Mouse (Mus musculus) heart, embryonic 13.5 days (tissue): ENCODE measurements around the gene Ubox5. TPM values are rescaled to one million over a fixed set of nuclear protein-coding genes. Genes with fewer than 3 reads are reported as not detected.

Experiments used
- ATAC-seq: fragments of 200-750 bp; cut with Nextera tagmentation; 2 replicates; pipeline ENCODE4 v1.8.0; 2017; ENCODE audit warnings: moderate TSS enrichment; ENCODE audit not compliant: insufficient number of reproducible peaks, low FRiP score, low TSS enrichment; ENCODE audit errors: extremely low read depth
- H3K27ac ChIP-seq: fragments of 300-500 bp; sonication (generic); replicated peaks from 2 replicates; pipeline ENCODE4 v1.5.1; 2015; ENCODE audit warnings: moderate library complexity, mild to moderate bottlenecking, inconsistent platforms
- H3K27me3 ChIP-seq: fragments of 300-500 bp; sonication (generic); replicated peaks from 2 replicates; pipeline ENCODE4 v1.6.1; 2015; ENCODE audit warnings: mild to moderate bottlenecking, inconsistent platforms
- H3K36me3 ChIP-seq: fragments of 300-500 bp; sonication (generic); 2 replicates; pipeline ENCODE4 v1.6.1; 2015; ENCODE audit warnings: mild to moderate bottlenecking, inconsistent platforms
- H3K4me1 ChIP-seq: fragments of 300-500 bp; sonication (generic); 2 replicates; pipeline ENCODE4 v1.6.1; 2015; ENCODE audit warnings: inconsistent platforms
- H3K4me2 ChIP-seq: fragments of 300-500 bp; sonication (generic); 2 replicates; pipeline ENCODE4 v1.6.1; 2015; ENCODE audit warnings: inconsistent platforms, mild to moderate bottlenecking, moderate library complexity
- H3K4me3 ChIP-seq: fragments of 300-500 bp; sonication (generic); 2 replicates; pipeline ENCODE4 v1.5.1; 2015; ENCODE audit warnings: moderate library complexity, mild to moderate bottlenecking, inconsistent platforms
- H3K9ac ChIP-seq: fragments of 300-500 bp; sonication (generic); 2 replicates; pipeline ENCODE4 v1.6.1; 2015; ENCODE audit warnings: inconsistent platforms, mild to moderate bottlenecking, moderate library complexity
- H3K9me3 ChIP-seq: fragments of 300-500 bp; sonication (generic); 2 replicates; pipeline ENCODE4 v1.6.1; 2016; ENCODE audit warnings: inconsistent platforms
- WGBS: fragments of 180-500 bp; shearing (Covaris S2); methylation state at CpG from one replicate; pipeline ENCODE4 v1.1.7; 2015; ENCODE audit warnings: mixed read lengths; 5-methylcytosine and 5-hydroxymethylcytosine counted together
- polyA plus RNA-seq: library from polyadenylated mRNA; unstranded; fragments of >200 nt; fragmentation: Nextera tagmentation; extraction: Ambion mirVana; gene quantifications from 2 replicates; pipeline ENCODE4 v1.2.1, GENCODE M21; 2015

Gene Ubox5
- polyA plus RNA-seq, 1 experiment from 2014 or later, result 7.3 TPM

GRCm38 (mm10) chr2:130591016-130591415 lies 38.8 kb downstream of the Ubox5 start:
- Histone ChIP-seq H3K9me3 (no peaks in the 10 kb centered on the region), H3K9ac (no peak overlapping the region), H3K4me1 (peaks cover 9% of the 10 kb centered on the region), H3K4me2 (no peak overlapping the region), H3K27me3 (no peaks in the 10 kb centered on the region), H3K4me3 (no peak overlapping the region), H3K27ac (no peak overlapping the region), H3K36me3 (peaks cover 41% of the 10 kb centered on the region)
- 84% methylated on average over 2 of the region's 2 CpGs for WGBS
- no peak for ATAC-seq

- H3K4me2 ChIP-seq, result no peak overlapping the region
- no peak overlapping the region for H3K4me3 ChIP-seq
- WGBS, result 88% methylated on average over 2 of the region's 2 CpGs
- no peaks in the 10 kb centered on the region for H3K9me3 ChIP-seq
- no peak overlapping the region for H3K27ac ChIP-seq
- H3K36me3 ChIP-seq, result peaks cover 29% of the 10 kb centered on the region
- peaks cover 4% of the 10 kb centered on the region; the same call in 1 of the 2 replicates for H3K4me1 ChIP-seq
- peaks cover 3% of the 10 kb centered on the region; the same call in 1 of the 2 replicates for H3K27me3 ChIP-seq
- ATAC-seq, result no peak
- H3K9ac ChIP-seq, result no peak overlapping the region
These were observed 40.1 kb downstream of the Ubox5 start for GRCm38 (mm10) chr2:130589761-130590160.

- Histone ChIP-seq H3K4me2 (no peak overlapping the region), H3K27ac (no peak overlapping the region), H3K4me3 (no peak overlapping the region), H3K4me1 (peaks cover 4% of the 10 kb centered on the region; the same call in 1 of the 2 replicates), H3K36me3 (peaks cover 24% of the 10 kb centered on the region), H3K9me3 (no peaks in the 10 kb centered on the region), H3K27me3 (peaks cover 4% of the 10 kb centered on the region; the same call in 1 of the 2 replicates), H3K9ac (no peak overlapping the region)
- 66% methylated on average over 4 of the region's 4 CpGs for WGBS
- no peak for ATAC-seq
These were observed 40.7 kb downstream of the Ubox5 start for GRCm38 (mm10) chr2:130589157-130589556.

DNA sequence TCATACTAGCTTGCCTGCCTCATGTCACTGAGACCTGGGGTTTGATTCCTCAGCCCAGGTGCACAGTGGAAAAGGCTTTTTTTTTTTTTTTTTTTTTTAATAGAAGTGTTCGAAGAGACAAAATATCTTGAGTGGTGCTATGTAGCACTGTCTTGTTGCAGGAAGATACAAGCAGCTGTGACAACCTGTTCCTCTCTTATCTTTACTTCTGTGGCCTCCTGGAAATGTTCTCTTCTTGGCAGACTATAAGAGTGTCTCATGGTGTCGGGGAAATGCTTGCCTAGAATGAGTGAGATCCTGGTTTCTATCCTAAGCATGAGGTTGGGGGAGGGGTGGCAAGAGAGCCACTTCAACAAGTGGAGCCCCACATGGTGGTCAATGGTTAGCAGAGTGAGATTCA lies 41.5 kb downstream of the Ubox5 start:
- Histone ChIP-seq H3K27me3 (peaks cover 10% of the 10 kb centered on the region), H3K4me1 (peaks cover 12% of the 10 kb centered on the region; the same call in 1 of the 2 replicates), H3K9ac (no peak overlapping the region), H3K4me3 (no peak overlapping the region), H3K27ac (no peak overlapping the region), H3K4me2 (no peak overlapping the region), H3K36me3 (peaks cover 20% of the 10 kb centered on the region), H3K9me3 (no peaks in the 10 kb centered on the region)
- no peak for ATAC-seq
- WGBS, result 44% methylated on average over 2 of the region's 2 CpGs

DNA sequence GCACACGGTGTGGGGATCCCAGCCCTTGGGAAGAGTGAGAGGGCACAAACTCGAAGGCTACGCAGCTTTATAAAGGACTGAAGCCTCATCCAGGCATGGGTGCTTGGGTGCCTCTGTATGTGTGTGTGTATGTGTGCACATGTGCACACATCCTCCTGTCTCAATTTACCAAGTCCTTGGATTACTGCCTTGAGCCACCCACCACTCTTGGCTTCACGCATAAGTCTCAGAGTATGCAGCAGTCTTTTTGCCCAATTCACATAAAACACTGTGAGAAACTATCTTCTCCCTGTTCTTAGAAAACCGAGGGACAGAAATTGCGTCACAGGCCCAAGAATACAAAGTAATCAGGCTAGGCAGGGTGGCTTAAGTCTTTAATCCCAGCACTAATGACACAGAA lies 43.8 kb downstream of the Ubox5 start:
- Histone ChIP-seq H3K27ac (no peak overlapping the region), H3K27me3 (peaks cover 34% of the 10 kb centered on the region), H3K36me3 (peaks cover 10% of the 10 kb centered on the region), H3K9ac (no peak overlapping the region), H3K4me1 (peaks cover 28% of the 10 kb centered on the region), H3K4me2 (no peak overlapping the region), H3K4me3 (no peak overlapping the region), H3K9me3 (no peaks in the 10 kb centered on the region)
- no peak for ATAC-seq
- 77% methylated on average over 6 of the region's 6 CpGs for WGBS

- no peak overlapping the region for H3K9ac ChIP-seq
- ATAC-seq, result no peak
- H3K9me3 ChIP-seq, result no peaks in the 10 kb centered on the region
- H3K27ac ChIP-seq, result no peak overlapping the region
- H3K36me3 ChIP-seq, result no peaks in the 10 kb centered on the region
- H3K4me3 ChIP-seq, result no peak overlapping the region
- no peak overlapping the region for H3K4me2 ChIP-seq
- H3K4me1 ChIP-seq, result peaks cover 43% of the 10 kb centered on the region
- H3K27me3 ChIP-seq, result peaks cover 53% of the 10 kb centered on the region
- WGBS, result 58% methylated on average over 10 of the region's 10 CpGs
These were observed 45.8 kb downstream of the Ubox5 start for GRCm38 (mm10) chr2:130583902-130584560.

DNA sequence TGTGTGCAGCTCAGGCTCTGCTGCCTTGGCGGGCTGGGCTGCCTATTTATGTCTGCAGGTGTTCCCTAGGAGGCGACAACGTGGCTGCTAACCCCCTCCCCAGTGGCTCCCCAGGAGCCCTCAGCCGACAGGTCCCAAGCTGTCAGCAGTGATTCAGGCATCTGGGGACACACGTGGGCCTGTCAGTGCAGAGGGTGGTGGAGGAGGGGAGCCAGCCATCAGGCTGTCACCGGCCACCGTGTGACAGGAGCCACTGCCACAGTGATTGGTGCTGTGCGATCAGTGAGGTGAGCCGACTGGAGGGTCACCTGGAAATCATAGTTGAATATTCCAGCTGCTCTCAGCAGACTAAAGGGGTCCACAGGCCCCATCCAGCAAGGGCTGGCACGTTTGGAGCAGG lies 47.3 kb downstream of the Ubox5 start, which contains the start of gene Avp:
Gene Avp (minus strand): TSS at position 3 of the 400 bp plus-strand sequence.
- no peak within 1 kb of the TSS for H3K4me2 ChIP-seq
- no peak for ATAC-seq
- peak within 1 kb of the TSS; percentile 50; the same call in 1 of the 2 replicates for H3K4me3 ChIP-seq
- no peak within 1 kb of the TSS for H3K27ac ChIP-seq
- 28% methylated on average over 10 of the region's 10 CpGs for WGBS
- no peaks in the 10 kb centered on the region for H3K9me3 ChIP-seq
- H3K9ac ChIP-seq, result no peak within 1 kb of the TSS
- H3K36me3 ChIP-seq, result no peaks in the 10 kb centered on the region
- peaks cover 42% of the 10 kb centered on the region for H3K4me1 ChIP-seq
- H3K27me3 ChIP-seq, result peaks cover 68% of the 10 kb centered on the region

DNA sequence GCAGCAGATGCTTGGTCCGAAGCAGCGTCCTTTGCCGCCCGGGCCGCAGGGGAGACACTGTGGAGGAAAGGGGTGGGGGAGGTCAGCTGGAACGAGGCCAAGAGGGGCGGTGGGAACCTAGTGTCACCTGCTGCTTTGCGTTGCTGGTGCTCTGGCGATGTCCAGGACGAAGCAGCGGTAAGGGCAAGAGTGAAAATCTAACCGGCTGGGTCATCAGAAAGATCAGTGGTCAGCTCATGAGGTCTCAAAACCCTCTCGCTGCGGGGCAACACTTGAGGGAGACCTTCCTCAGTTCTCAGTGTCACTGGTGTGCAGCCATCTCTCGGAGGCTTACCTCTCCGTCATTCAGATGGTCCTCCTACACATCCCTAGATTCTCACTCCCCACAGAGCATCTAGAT lies 48.6 kb downstream of the Ubox5 start:
- Histone ChIP-seq H3K4me1 (peaks cover 54% of the 10 kb centered on the region), H3K36me3 (no peaks in the 10 kb centered on the region), H3K4me2 (peak overlapping the region; percentile 76), H3K9ac (peak overlapping the region; percentile 67; the same call in 1 of the 2 replicates), H3K4me3 (peak overlapping the region; percentile 50), H3K9me3 (no peaks in the 10 kb centered on the region), H3K27ac (no peak overlapping the region), H3K27me3 (peaks cover 82% of the 10 kb centered on the region)
- 4% methylated on average over 16 of the region's 16 CpGs for WGBS
- no peak for ATAC-seq

GRCm38 (mm10) chr2:130579791-130580190 lies 50.0 kb downstream of the Ubox5 start:
- Histone ChIP-seq H3K9ac (no peak overlapping the region), H3K27ac (no peak overlapping the region), H3K9me3 (no peaks in the 10 kb centered on the region), H3K36me3 (no peaks in the 10 kb centered on the region), H3K27me3 (peaks cover 93% of the 10 kb centered on the region), H3K4me1 (peaks cover 55% of the 10 kb centered on the region), H3K4me2 (peak overlapping the region; percentile 76; the same call in 1 of the 2 replicates), H3K4me3 (no peak overlapping the region)
- 13% methylated on average over 8 of the region's 8 CpGs for WGBS
- no peak for ATAC-seq

- Histone ChIP-seq H3K27ac (no peak overlapping the region), H3K9ac (no peak overlapping the region), H3K9me3 (no peaks in the 10 kb centered on the region), H3K4me3 (no peak overlapping the region), H3K36me3 (no peaks in the 10 kb centered on the region), H3K4me1 (peaks cover 46% of the 10 kb centered on the region), H3K4me2 (no peak overlapping the region), H3K27me3 (peaks cover 100% of the 10 kb centered on the region)
- 8% methylated on average over 11 of the region's 11 CpGs for whole genome bisulfite sequencing
- ATAC-seq, result no peak
These were observed 51.7 kb downstream of the Ubox5 start for GRCm38 (mm10) chr2:130578148-130578547.

DNA sequence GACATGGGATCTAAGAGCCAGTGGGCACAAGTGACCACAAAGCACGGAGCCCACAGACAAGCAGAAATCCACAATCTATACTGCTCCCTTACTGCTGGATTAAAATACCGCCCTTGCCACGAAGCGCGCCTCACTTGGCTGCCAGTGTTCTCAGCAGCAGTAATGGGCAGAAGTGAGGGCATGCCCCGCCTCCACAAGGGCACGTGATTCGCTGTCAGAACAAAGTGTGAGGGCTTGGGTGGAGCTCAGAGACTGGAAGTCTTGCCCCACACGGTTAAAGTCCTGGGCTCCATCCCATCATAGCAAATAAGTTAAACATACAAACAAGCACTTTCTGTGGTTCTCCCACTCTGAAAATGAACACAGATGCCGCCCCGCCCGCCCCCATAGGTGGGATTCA lies 52.2 kb downstream of the Ubox5 start:
- Histone ChIP-seq H3K4me3 (peak overlapping the region; percentile 50; the same call in 1 of the 2 replicates), H3K4me2 (peak overlapping the region; percentile 35), H3K4me1 (peaks cover 42% of the 10 kb centered on the region), H3K36me3 (no peaks in the 10 kb centered on the region), H3K9me3 (no peaks in the 10 kb centered on the region), H3K9ac (0 out of 2 replicates have a peak overlapping the region, but pooled peaks have one; percentile 7), H3K27ac (no peak overlapping the region), H3K27me3 (peaks cover 96% of the 10 kb centered on the region)
- ATAC-seq, result no peak
- 7% methylated on average over 12 of the region's 12 CpGs for WGBS

DNA sequence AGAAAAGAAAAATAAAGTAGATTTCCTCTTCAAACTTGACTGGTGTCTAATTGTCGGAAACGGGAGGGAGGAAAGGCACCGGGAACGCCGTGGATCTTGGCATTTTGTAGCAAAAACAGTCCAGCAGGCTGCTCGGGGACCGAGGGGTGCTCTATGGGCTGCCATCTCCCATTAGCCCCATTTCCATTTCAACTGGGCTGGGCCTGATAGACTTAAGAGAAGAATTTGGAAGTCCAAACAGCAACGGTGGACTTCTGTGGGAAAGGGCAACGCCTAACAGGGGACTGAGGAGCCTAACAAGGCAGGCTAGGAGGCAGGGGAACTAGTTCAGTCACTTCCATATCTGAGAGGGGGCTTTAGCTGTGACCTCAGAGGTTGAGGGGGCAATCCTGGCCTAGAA lies 52.8 kb downstream of the Ubox5 start:
- Histone ChIP-seq H3K4me2 (peak overlapping the region; percentile 74), H3K9ac (peak overlapping the region; percentile 70), H3K4me3 (peak overlapping the region; percentile 50), H3K27me3 (peaks cover 89% of the 10 kb centered on the region), H3K4me1 (peaks cover 36% of the 10 kb centered on the region), H3K27ac (no peak overlapping the region), H3K36me3 (no peaks in the 10 kb centered on the region), H3K9me3 (no peaks in the 10 kb centered on the region)
- no peak for ATAC-seq
- WGBS, result 6% methylated on average over 9 of the region's 9 CpGs
